Comparison of ENCODE assay signal across 8 mouse cellular contexts in the genomic region with DNA sequence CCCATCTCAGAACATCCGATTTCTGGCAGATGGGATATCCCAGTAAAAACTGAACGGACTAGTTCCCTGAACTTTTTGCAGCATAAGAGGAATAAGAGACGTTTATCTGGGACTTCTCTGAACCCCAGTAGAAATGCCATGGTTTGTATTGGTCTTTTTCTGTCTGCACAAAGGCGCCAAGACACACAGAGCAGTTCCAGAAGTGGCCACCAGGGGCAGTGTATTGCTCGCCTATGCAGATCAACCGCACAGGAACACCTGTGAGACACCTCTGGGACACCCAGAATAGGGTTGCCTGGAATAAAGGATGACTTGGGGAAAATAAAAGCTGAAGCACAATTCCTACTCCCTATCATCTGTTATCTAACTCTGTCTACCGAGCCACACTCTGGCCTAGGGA.
DNase-seq lines count a peak whose midpoint lies in the region; ATAC-seq lines count a peak whose summit lies in the region.

No protein-coding gene starts in this region.

- ATAC-seq in inflammation-experienced regulatory T-cells, adult 6 months = peak; percentile 23

- DNase-seq in gastrocnemius, postnatal 10 days = peak; percentile 43
- no peak for DNase-seq in gastrocnemius, postnatal 25 days
- peak; percentile 14 for DNase-seq in ovary, postnatal 36 days (ENCODE audit: low spot score)
- no peak for DNase-seq in ovary, adult 18-20 months (ENCODE audit: low spot score)
- peak; percentile 20 for DNase-seq in c-Kit-negative CD71-positive TER-119-positive erythroid progenitor cells, embryonic 14.5 days (ENCODE audit: low read depth, low spot score)
- peak; percentile 9 for DNase-seq in retina, adult 2 months (ENCODE audit: low read depth, low spot score)
- DNase-seq in frontal cortex, postnatal 10 days (ENCODE audit: low spot score in 2 of 2) = no peak

Comparison
In these comparisons a context has a peak if more than half of its experiments do, and no peak if none do; other contexts are left out.
1. DNase-seq: peak in gastrocnemius, postnatal 10 days (single experiment), ovary, postnatal 36 days (single experiment), c-Kit-negative CD71-positive TER-119-positive erythroid progenitor cells, embryonic 14.5 days (single experiment) and retina, adult 2 months (single experiment); none in gastrocnemius, postnatal 25 days (single experiment), ovary, adult 18-20 months (single experiment) and frontal cortex, postnatal 10 days (0 of 2).